Comparison of ENCODE assay signal across 19 mouse cellular contexts in the genomic region with DNA sequence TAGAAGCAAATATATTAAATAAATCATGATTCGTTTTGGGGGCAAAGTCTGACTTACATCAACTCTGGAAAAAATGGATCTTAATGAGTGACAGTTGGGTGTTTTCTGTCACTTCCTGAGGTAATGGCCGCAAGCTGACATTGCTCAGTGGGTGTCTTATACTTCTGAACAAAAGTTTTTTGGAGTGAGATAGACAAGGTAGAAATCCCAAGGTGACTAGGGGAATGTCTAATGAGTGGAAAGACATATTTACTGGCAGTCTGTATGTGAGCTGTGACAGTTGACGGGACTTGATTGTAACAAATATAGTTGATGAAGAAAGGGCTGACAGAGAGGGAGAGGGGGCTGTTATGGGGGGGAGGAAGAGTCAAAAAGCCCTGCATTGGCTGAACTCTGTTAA.
"Had no signal": no experiment of that assay in that cellular context is flagged by ENCODE, and none has a peak within 500 bp of the region (broad histone marks: within the 10 kb centered on the region; RNA-seq: fewer than 3 reads in every experiment).

No protein-coding gene starts in this region.

- H3K4me1 ChIP-seq: liver, embryonic 13.5 days; liver, embryonic 15.5 days; lung, embryonic 15.5 days; megakaryocyte, embryonic 14.5 days; stomach, embryonic 15.5 days had no signal

- H3K9me3 ChIP-seq: liver, embryonic 13.5 days; liver, embryonic 15.5 days; lung, embryonic 15.5 days; neural tube, embryonic 12.5 days; stomach, embryonic 15.5 days had no signal

- H3K27ac ChIP-seq: liver, embryonic 13.5 days; liver, embryonic 15.5 days; lung, embryonic 15.5 days; macrophage; neural tube, embryonic 12.5 days; stomach, embryonic 15.5 days; stomach, postnatal 0 days had no signal

- H3K4me2 ChIP-seq: liver, embryonic 11.5 days; liver, embryonic 13.5 days; liver, embryonic 15.5 days; lung, embryonic 15.5 days; neural tube, embryonic 12.5 days; stomach, embryonic 15.5 days had no signal

- H3K27me3 ChIP-seq: liver, embryonic 15.5 days; lung, embryonic 15.5 days; megakaryocyte, embryonic 14.5 days; neural tube, embryonic 12.5 days; stomach, embryonic 15.5 days had no signal

- DNase-seq: liver, embryonic 13.5 days; liver, postnatal 0 days; lung, adult 2 months; lung, postnatal 14 days; lung, postnatal 36 days; right cerebral cortex, postnatal 14 days; thymus, adult 2 months; thymus, postnatal 25 days; thymus, postnatal 4 days had no signal

- ATAC-seq: liver, postnatal 0 days; lung, postnatal 0 days had no signal

- H3K36me3 ChIP-seq: liver, embryonic 13.5 days; liver, embryonic 15.5 days; lung, embryonic 15.5 days; neural tube, embryonic 12.5 days; stomach, embryonic 15.5 days had no signal

- H3K9ac ChIP-seq: liver, embryonic 13.5 days; liver, embryonic 15.5 days; liver, postnatal 0 days; lung, embryonic 15.5 days; neural tube, embryonic 12.5 days; stomach, embryonic 15.5 days had no signal

- H3K4me3 ChIP-seq: liver, embryonic 13.5 days; liver, embryonic 15.5 days; lung, embryonic 15.5 days; megakaryocyte, embryonic 14.5 days; myocyte; neural tube, embryonic 12.5 days; stomach, embryonic 15.5 days had no signal
